Mouse (Mus musculus): ENCODE results near the gene Gpr161. TPM values are rescaled to one million over a fixed set of nuclear protein-coding genes. Genes with fewer than 3 reads are reported as not detected.

Gpr161 gene
- polyA plus RNA-seq, 1 experiment from 2014 or later: 1.1 TPM

DNA sequence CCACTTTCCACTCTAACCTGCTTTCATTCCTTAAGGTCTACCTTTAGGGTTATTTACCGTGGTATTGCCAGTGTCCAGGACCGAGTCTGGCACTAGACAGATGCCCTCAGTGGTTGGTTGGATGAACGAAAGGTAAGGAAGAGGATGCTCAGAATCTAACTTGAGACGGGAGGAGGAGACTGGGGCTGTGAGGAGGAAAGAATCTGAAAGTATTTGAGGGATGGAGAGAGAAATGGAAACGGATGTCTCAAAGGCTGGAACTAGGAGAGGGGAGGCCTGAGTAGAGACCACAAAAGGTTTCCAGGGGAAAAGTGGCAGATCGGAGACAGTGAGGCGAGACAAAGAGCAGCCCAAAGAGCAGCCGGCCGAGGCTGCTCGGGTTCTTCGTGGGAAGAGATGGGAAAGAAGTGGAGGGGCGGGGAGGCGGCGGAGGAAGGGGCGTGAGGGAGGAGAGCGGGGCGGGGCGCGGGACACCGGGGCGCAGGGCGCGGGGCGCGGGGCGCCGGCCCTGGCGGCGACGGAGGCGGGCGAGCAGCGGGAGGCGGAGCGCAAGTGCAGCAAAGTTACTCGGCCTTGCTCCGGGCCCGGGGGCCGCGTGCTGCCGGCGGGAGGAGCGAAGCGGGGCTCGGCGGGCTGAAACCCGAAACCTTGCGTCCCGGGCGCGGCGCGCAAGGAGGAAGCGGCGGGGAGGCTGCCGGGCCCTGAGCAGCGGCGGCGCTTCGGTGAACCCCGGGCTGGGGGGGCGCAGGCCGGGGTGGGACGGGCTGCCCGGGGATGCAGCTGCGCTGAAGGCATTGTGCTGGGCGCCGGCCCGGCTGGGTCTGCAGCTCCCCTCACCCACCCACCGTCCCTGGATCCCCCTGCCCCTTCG, 14.0 kb upstream of the Gpr161 start:
- H3K9me3 ChIP-seq (replicated peaks; ENCODE audit: control insufficient read depth, low read length): no peaks in the 10 kb centered on the region
- H3K9ac ChIP-seq (ENCODE audit: low read depth, low read length): peak overlapping the region; percentile 83
- WGBS (ENCODE audit: insufficient replicate concordance): 1% methylated on average over 52 of the region's 71 CpGs
- H3K4me1 ChIP-seq (ENCODE audit: control insufficient read depth, insufficient read depth, low read length): peaks cover 9% of the 10 kb centered on the region; the same call in 1 of the 2 replicates
- peak overlapping the region; percentile 71 for H3K27ac ChIP-seq (ENCODE audit: low read depth, low read length)
- peak; percentile 81 for ATAC-seq (replicated peaks; ENCODE audit: insufficient number of reproducible peaks, low FRiP score, low TSS enrichment)
- H3K36me3 ChIP-seq (ENCODE audit: control insufficient read depth, insufficient read depth, low read length): no peaks in the 10 kb centered on the region
- peaks cover 3% of the 10 kb centered on the region; the same call in 1 of the 2 replicates for H3K27me3 ChIP-seq (ENCODE audit: control insufficient read depth, insufficient read depth, low read length)
- peak overlapping the region; percentile 96 for H3K4me2 ChIP-seq
- peak overlapping the region; percentile 77 for H3K4me3 ChIP-seq (ENCODE audit: low read depth, low read length)

DNA sequence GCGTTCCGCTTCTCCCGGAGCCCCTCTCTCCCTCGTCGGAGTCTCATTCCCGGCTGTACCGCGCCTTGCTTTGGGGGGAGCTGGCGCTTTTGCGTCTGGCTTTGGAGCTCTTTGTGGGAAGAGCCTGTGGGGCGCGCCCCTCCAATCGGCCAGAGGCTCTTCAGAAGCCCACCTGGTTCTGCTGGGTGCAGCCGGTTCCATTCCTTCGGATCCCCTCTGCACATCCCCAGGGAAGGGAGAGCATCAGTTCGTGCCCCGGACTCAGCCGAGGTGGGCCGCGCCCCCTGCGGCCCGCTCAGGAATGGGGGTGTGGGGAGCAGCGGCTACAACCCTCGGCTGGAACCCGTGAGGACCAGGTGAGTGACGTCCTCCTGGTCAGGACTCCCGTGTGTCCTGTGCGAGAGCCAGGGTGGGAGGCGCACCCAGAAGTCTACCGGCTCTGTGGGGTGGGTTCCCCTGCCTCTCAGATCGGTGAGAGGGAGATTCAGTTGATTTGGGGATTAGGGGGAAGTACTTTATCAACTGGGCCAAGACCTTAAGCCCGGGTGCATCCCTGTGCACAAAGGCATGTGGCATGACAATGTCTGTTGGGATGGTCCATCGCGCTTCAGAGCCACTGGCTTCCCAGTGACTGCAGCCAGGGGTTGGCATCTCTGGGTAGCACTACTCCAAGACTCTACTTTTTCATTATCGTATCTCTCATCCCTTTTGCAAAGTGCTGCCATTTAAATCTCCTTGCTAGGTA, 13.2 kb upstream of the Gpr161 start:
- Histone ChIP-seq H3K4me3 (ENCODE audit: low read depth, low read length) (peak overlapping the region; percentile 77), H3K9me3 (replicated peaks; ENCODE audit: control insufficient read depth, low read length) (no peaks in the 10 kb centered on the region), H3K27ac (ENCODE audit: low read depth, low read length) (peak overlapping the region; percentile 71), H3K4me2 (peak overlapping the region; percentile 96), H3K27me3 (ENCODE audit: control insufficient read depth, insufficient read depth, low read length) (peaks cover 3% of the 10 kb centered on the region; the same call in 1 of the 2 replicates), H3K4me1 (ENCODE audit: control insufficient read depth, insufficient read depth, low read length) (peaks cover 9% of the 10 kb centered on the region; the same call in 1 of the 2 replicates), H3K36me3 (ENCODE audit: control insufficient read depth, insufficient read depth, low read length) (no peaks in the 10 kb centered on the region), H3K9ac (ENCODE audit: low read depth, low read length) (peak overlapping the region; percentile 83)
- under 1% methylated on average over 35 of the region's 35 CpGs for WGBS (ENCODE audit: insufficient replicate concordance)
- ATAC-seq (replicated peaks; ENCODE audit: insufficient number of reproducible peaks, low FRiP score, low TSS enrichment): peak; percentile 51

- Histone ChIP-seq H3K4me2 (peak overlapping the region; percentile 96), H3K9ac (ENCODE audit: low read depth, low read length) (no peak overlapping the region), H3K4me3 (ENCODE audit: low read depth, low read length) (peak overlapping the region; percentile 77), H3K36me3 (ENCODE audit: control insufficient read depth, insufficient read depth, low read length) (no peaks in the 10 kb centered on the region), H3K9me3 (replicated peaks; ENCODE audit: control insufficient read depth, low read length) (no peaks in the 10 kb centered on the region), H3K27me3 (ENCODE audit: control insufficient read depth, insufficient read depth, low read length) (peaks cover 3% of the 10 kb centered on the region; the same call in 1 of the 2 replicates), H3K4me1 (ENCODE audit: control insufficient read depth, insufficient read depth, low read length) (peaks cover 9% of the 10 kb centered on the region; the same call in 1 of the 2 replicates), H3K27ac (ENCODE audit: low read depth, low read length) (no peak overlapping the region)
- no peak for ATAC-seq (replicated peaks; ENCODE audit: insufficient number of reproducible peaks, low FRiP score, low TSS enrichment)
- 9% methylated on average over 7 of the region's 7 CpGs for WGBS (ENCODE audit: insufficient replicate concordance)
Observed at GRCm38 (mm10) chr1:165282967-165283345, 12.6 kb upstream of the Gpr161 start.

- ATAC-seq (replicated peaks; ENCODE audit: insufficient number of reproducible peaks, low FRiP score, low TSS enrichment): no peak
- no peak overlapping the region for H3K27ac ChIP-seq (ENCODE audit: low read depth, low read length)
- H3K36me3 ChIP-seq (ENCODE audit: control insufficient read depth, insufficient read depth, low read length): no peaks in the 10 kb centered on the region
- no peak overlapping the region for H3K4me3 ChIP-seq (ENCODE audit: low read depth, low read length)
- peaks cover 9% of the 10 kb centered on the region; the same call in 1 of the 2 replicates for H3K4me1 ChIP-seq (ENCODE audit: control insufficient read depth, insufficient read depth, low read length)
- no peak overlapping the region for H3K4me2 ChIP-seq
- H3K9me3 ChIP-seq (replicated peaks; ENCODE audit: control insufficient read depth, low read length): no peaks in the 10 kb centered on the region
- no peak overlapping the region for H3K9ac ChIP-seq (ENCODE audit: low read depth, low read length)
- peaks cover 3% of the 10 kb centered on the region; the same call in 1 of the 2 replicates for H3K27me3 ChIP-seq (ENCODE audit: control insufficient read depth, insufficient read depth, low read length)
- WGBS (ENCODE audit: insufficient replicate concordance): 73% methylated on average over 7 of the region's 7 CpGs
Observed at GRCm38 (mm10) chr1:165284096-165284495, 11.5 kb upstream of the Gpr161 start.

DNA sequence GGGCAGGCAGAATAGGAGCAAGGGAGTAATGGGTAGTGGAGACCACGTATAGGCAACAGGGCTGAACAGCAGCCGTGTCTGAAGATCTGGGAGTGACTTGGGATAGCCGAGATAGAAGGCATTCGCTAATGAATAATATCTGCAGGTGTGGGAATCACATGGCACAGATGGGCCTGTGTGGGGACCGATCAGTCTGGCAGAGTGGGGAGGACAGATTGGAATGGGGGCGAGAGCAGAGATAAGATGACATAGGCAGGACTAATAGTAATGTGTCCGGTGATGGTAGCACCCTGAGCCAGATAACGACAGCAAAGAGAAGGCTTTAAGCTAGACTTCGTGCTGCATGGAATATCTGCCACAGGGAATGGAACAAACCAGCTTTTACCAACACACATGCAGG, 7.4 kb upstream of the Gpr161 start:
- Histone ChIP-seq H3K27me3 (ENCODE audit: control insufficient read depth, insufficient read depth, low read length) (no peaks in the 10 kb centered on the region), H3K9ac (ENCODE audit: low read depth, low read length) (no peak overlapping the region), H3K27ac (ENCODE audit: low read depth, low read length) (no peak overlapping the region), H3K4me3 (ENCODE audit: low read depth, low read length) (no peak overlapping the region), H3K9me3 (replicated peaks; ENCODE audit: control insufficient read depth, low read length) (no peaks in the 10 kb centered on the region), H3K4me1 (ENCODE audit: control insufficient read depth, insufficient read depth, low read length) (0 out of 2 replicates have a peak, but pooled peaks cover 2% of the 10 kb centered on the region), H3K4me2 (no peak overlapping the region), H3K36me3 (ENCODE audit: control insufficient read depth, insufficient read depth, low read length) (no peaks in the 10 kb centered on the region)
- ATAC-seq (replicated peaks; ENCODE audit: insufficient number of reproducible peaks, low FRiP score, low TSS enrichment): no peak
- 80% methylated on average over 9 of the region's 9 CpGs for WGBS (ENCODE audit: insufficient replicate concordance)

GRCm38 (mm10) chr1:165289831-165290230, 5.8 kb upstream of the Gpr161 start:
- 75% methylated on average over 4 of the region's 4 CpGs for WGBS (ENCODE audit: insufficient replicate concordance)

GRCm38 (mm10) chr1:165291606-165292005, 4.0 kb upstream of the Gpr161 start:
- H3K4me1 ChIP-seq (ENCODE audit: control insufficient read depth, insufficient read depth, low read length): no peaks in the 10 kb centered on the region
- WGBS (ENCODE audit: insufficient replicate concordance): 81% methylated on average over 6 of the region's 6 CpGs
- H3K9me3 ChIP-seq (replicated peaks; ENCODE audit: control insufficient read depth, low read length): no peaks in the 10 kb centered on the region
- no peak overlapping the region for H3K9ac ChIP-seq (ENCODE audit: low read depth, low read length)
- no peak overlapping the region for H3K27ac ChIP-seq (ENCODE audit: low read depth, low read length)
- H3K4me3 ChIP-seq (ENCODE audit: low read depth, low read length): no peak overlapping the region
- no peak overlapping the region for H3K4me2 ChIP-seq
- ATAC-seq (replicated peaks; ENCODE audit: insufficient number of reproducible peaks, low FRiP score, low TSS enrichment): no peak
- no peaks in the 10 kb centered on the region for H3K27me3 ChIP-seq (ENCODE audit: control insufficient read depth, insufficient read depth, low read length)
- no peaks in the 10 kb centered on the region for H3K36me3 ChIP-seq (ENCODE audit: control insufficient read depth, insufficient read depth, low read length)

More at GRCm38 (mm10) chr1:165289831-165290230, 5.8 kb upstream of the Gpr161 start:
- ATAC-seq (replicated peaks; ENCODE audit: insufficient number of reproducible peaks, low FRiP score, low TSS enrichment): no peak
- Histone ChIP-seq H3K4me2 (no peak overlapping the region), H3K9ac (ENCODE audit: low read depth, low read length) (no peak overlapping the region), H3K4me1 (ENCODE audit: control insufficient read depth, insufficient read depth, low read length) (no peaks in the 10 kb centered on the region), H3K9me3 (replicated peaks; ENCODE audit: control insufficient read depth, low read length) (no peaks in the 10 kb centered on the region), H3K27me3 (ENCODE audit: control insufficient read depth, insufficient read depth, low read length) (no peaks in the 10 kb centered on the region), H3K27ac (ENCODE audit: low read depth, low read length) (no peak overlapping the region), H3K4me3 (ENCODE audit: low read depth, low read length) (no peak overlapping the region), H3K36me3 (ENCODE audit: control insufficient read depth, insufficient read depth, low read length) (no peaks in the 10 kb centered on the region)

GRCm38 (mm10) chr1:165301108-165301507, 5.5 kb downstream of the Gpr161 start:
- Histone ChIP-seq H3K4me3 (ENCODE audit: low read depth, low read length) (no peak overlapping the region), H3K27me3 (ENCODE audit: control insufficient read depth, insufficient read depth, low read length) (no peaks in the 10 kb centered on the region), H3K9me3 (replicated peaks; ENCODE audit: control insufficient read depth, low read length) (no peaks in the 10 kb centered on the region), H3K27ac (ENCODE audit: low read depth, low read length) (no peak overlapping the region), H3K36me3 (ENCODE audit: control insufficient read depth, insufficient read depth, low read length) (no peaks in the 10 kb centered on the region), H3K9ac (ENCODE audit: low read depth, low read length) (no peak overlapping the region), H3K4me1 (ENCODE audit: control insufficient read depth, insufficient read depth, low read length) (peaks cover 5% of the 10 kb centered on the region), H3K4me2 (no peak overlapping the region)
- WGBS (ENCODE audit: insufficient replicate concordance): 79% methylated on average over 3 of the region's 3 CpGs
- no peak for ATAC-seq (replicated peaks; ENCODE audit: insufficient number of reproducible peaks, low FRiP score, low TSS enrichment)

Measured in heart, embryonic 11.5 days (tissue).